In the genomic region with DNA sequence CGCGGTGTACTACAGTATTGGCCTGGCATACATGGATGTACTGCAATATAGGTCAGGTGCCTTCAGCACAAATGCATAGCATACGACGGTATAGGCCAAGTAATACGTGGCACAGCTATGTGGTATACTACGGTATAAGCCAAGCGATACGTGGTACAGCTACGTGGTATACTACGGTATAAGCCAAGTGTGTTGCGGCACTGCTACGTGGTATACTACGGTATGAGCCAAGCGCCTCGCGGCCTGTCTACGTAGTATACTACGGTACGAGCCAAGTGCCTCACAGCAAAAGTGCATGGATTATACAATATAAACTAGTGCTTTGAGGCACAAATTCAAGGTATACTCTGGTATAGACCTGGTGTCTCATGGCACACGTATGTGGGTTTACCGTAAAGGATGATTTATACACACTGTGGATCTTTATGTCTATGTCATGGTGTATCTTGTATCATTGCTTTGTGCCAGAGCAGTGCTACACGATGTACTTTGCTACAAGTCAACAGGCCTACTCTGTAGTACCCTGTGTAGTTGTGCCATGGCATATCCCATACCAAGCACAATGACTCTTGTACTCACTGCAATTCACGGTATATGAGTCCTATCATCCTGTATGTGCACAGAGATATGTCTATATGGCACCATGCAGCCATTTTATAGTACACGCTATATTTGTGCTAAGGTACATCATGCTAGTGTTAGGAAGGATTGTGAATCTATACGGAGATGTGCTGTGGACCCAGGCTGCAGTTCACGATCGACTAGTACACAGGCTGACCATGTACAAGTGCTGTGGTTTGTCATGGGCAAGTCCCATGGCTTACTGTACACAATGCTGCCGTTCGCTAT, we compare ENCODE assay signal across 9 mouse cellular contexts.
DNase-seq lines count a peak whose midpoint lies in the region; ATAC-seq and TF ChIP-seq lines count a peak whose summit lies in the region.
"Had no signal": no experiment of that assay in that cellular context is flagged by ENCODE, and none has a peak within 500 bp of the region (broad histone marks: within the 10 kb centered on the region; RNA-seq: fewer than 3 reads in every experiment).

No protein-coding gene starts in this region.

- peaks cover 37% of the 10 kb centered on the region for H3K9me3 ChIP-seq in heart, embryonic 14.5 days (ENCODE audit: control insufficient read depth, low read length)
- H3K9me3 ChIP-seq in embryonic facial prominence, embryonic 12.5 days, result peaks cover 47% of the 10 kb centered on the region
- H3K9me3 ChIP-seq in intestine, postnatal 0 days (ENCODE audit: control insufficient read depth), result no peaks in the 10 kb centered on the region
- peaks cover 16% of the 10 kb centered on the region; the same call in 1 of the 2 replicates for H3K9me3 ChIP-seq in midbrain, postnatal 0 days (ENCODE audit: low read length)

- H3K9ac ChIP-seq in heart, embryonic 14.5 days (ENCODE audit: low read length), result 0 out of 2 replicates have a peak overlapping the region, but pooled peaks have one; percentile 18
- no peak overlapping the region for H3K9ac ChIP-seq in embryonic facial prominence, embryonic 12.5 days
- no peak overlapping the region for H3K9ac ChIP-seq in intestine, postnatal 0 days (ENCODE audit: low read depth, low read length)
- H3K9ac ChIP-seq in midbrain, postnatal 0 days (replicated peaks; ENCODE audit: low read length, poor library complexity, severe bottlenecking), result no peak overlapping the region

- peaks cover 3% of the 10 kb centered on the region; the same call in 1 of the 2 replicates for H3K27me3 ChIP-seq in heart, embryonic 14.5 days (ENCODE audit: control insufficient read depth, insufficient read depth, low read length)
- no peaks in the 10 kb centered on the region for H3K27me3 ChIP-seq in embryonic facial prominence, embryonic 12.5 days
- no peaks in the 10 kb centered on the region for H3K27me3 ChIP-seq in intestine, postnatal 0 days (replicated peaks; ENCODE audit: control insufficient read depth, insufficient read depth, low read length)
- 0 out of 2 replicates have a peak, but pooled peaks cover 3% of the 10 kb centered on the region for H3K27me3 ChIP-seq in midbrain, postnatal 0 days (ENCODE audit: insufficient read depth, low read length)

- DNase-seq in heart, adult 9 months (ENCODE audit: low spot score in 2 of 2), result no peak
- no peak for DNase-seq in midbrain, postnatal 0 days (ENCODE audit: low spot score)
- DNase-seq in right cerebral cortex, postnatal 14 days, result no peak
- DNase-seq in thymus, postnatal 10 days (ENCODE audit: low spot score in 2 of 2), result no peak
- DNase-seq: cerebellum, adult 11-12 months had no signal

- H3K27ac ChIP-seq in heart, embryonic 14.5 days (replicated peaks in 1 of 2; ENCODE audit: control insufficient read depth in 1 of 2, insufficient read depth in 1 of 2, low read depth in 2 of 2, low read length in 2 of 2), result no peak overlapping the region
- no peak overlapping the region for H3K27ac ChIP-seq in embryonic facial prominence, embryonic 12.5 days
- H3K27ac ChIP-seq in intestine, postnatal 0 days (ENCODE audit: low read depth, low read length), result no peak overlapping the region
- no peak overlapping the region for H3K27ac ChIP-seq in midbrain, postnatal 0 days (ENCODE audit: low read depth, low read length)

- WGBS in heart, embryonic 14.5 days, result 56% methylated on average over 29 of the region's 29 CpGs
- 57% methylated on average over 29 of the region's 29 CpGs for WGBS in embryonic facial prominence, embryonic 12.5 days
- WGBS in intestine, postnatal 0 days, result 70% methylated on average over 29 of the region's 29 CpGs
- 65% methylated on average over 29 of the region's 29 CpGs for WGBS in midbrain, postnatal 0 days

- H3K4me1 ChIP-seq in heart, embryonic 14.5 days (ENCODE audit: control insufficient read depth in 2 of 2, insufficient read depth in 2 of 2, low read length in 2 of 2), result peaks cover 6 to 7% of the 10 kb centered on the region in 2 experiments; a peak in 2 of 4 replicates
- H3K4me1 ChIP-seq in embryonic facial prominence, embryonic 12.5 days, result peaks cover 14% of the 10 kb centered on the region; the same call in 1 of the 2 replicates
- H3K4me1 ChIP-seq in intestine, postnatal 0 days (replicated peaks; ENCODE audit: control insufficient read depth, insufficient read depth, low read length), result peaks cover 10% of the 10 kb centered on the region; the same call in 1 of the 2 replicates
- H3K4me1 ChIP-seq in midbrain, postnatal 0 days (ENCODE audit: insufficient read depth, low read length), result no peaks in the 10 kb centered on the region

- H3K4me2 ChIP-seq in heart, embryonic 14.5 days (ENCODE audit: low read length), result peak overlapping the region; percentile 59
- peak overlapping the region; percentile 45 for H3K4me2 ChIP-seq in embryonic facial prominence, embryonic 12.5 days (replicated peaks)
- peak overlapping the region; percentile 49 for H3K4me2 ChIP-seq in intestine, postnatal 0 days (replicated peaks; ENCODE audit: low read depth)
- H3K4me2 ChIP-seq in midbrain, postnatal 0 days (ENCODE audit: low read depth, low read length, poor library complexity, severe bottlenecking), result peak overlapping the region; percentile 42

- H3K36me3 ChIP-seq in heart, embryonic 14.5 days (ENCODE audit: control insufficient read depth, insufficient read depth, low read length), result no peaks in the 10 kb centered on the region
- no peaks in the 10 kb centered on the region for H3K36me3 ChIP-seq in embryonic facial prominence, embryonic 12.5 days
- no peaks in the 10 kb centered on the region for H3K36me3 ChIP-seq in intestine, postnatal 0 days (ENCODE audit: control insufficient read depth, insufficient read depth)
- no peaks in the 10 kb centered on the region for H3K36me3 ChIP-seq in midbrain, postnatal 0 days (ENCODE audit: insufficient read depth, low read length)

- peak; percentile 56; the same call in 1 of the 2 replicates for ATAC-seq in heart, embryonic 14.5 days (ENCODE audit: insufficient number of reproducible peaks, insufficient read depth, low FRiP score, low read depth)
- peak; percentile 58 for ATAC-seq in embryonic facial prominence, embryonic 12.5 days (ENCODE audit: insufficient number of reproducible peaks, insufficient read depth, low FRiP score, low TSS enrichment)
- ATAC-seq in intestine, postnatal 0 days, result no peak
- ATAC-seq in midbrain, postnatal 0 days (ENCODE audit: low FRiP score), result no peak
- ATAC-seq in inflammation-experienced regulatory T-cells, adult 6 months, result no peak

- H3K4me3 ChIP-seq in heart, embryonic 14.5 days (ENCODE audit: control insufficient read depth in 1 of 2, insufficient read depth in 1 of 2, low read depth in 1 of 2, low read length in 2 of 2), result peak overlapping the region; percentile 33 to 37
- H3K4me3 ChIP-seq in embryonic facial prominence, embryonic 12.5 days, result peak overlapping the region; percentile 22
- no peak overlapping the region for H3K4me3 ChIP-seq in intestine, postnatal 0 days (ENCODE audit: low read depth, low read length)
- H3K4me3 ChIP-seq in midbrain, postnatal 0 days (ENCODE audit: low read depth, low read length), result peak overlapping the region; percentile 20

- TF ChIP-seq CTCF in intestine, postnatal 0 days (IDR thresholded peaks at IDR 0.05; ENCODE audit: low read depth), result no peak
- no peak for TF ChIP-seq CTCF in midbrain, postnatal 0 days (IDR thresholded peaks at IDR 0.05)

Comparison
In these comparisons a context has a peak if more than half of its experiments do, and no peak if none do; other contexts are left out.
1. ATAC-seq: peak in heart, embryonic 14.5 days (single experiment) and embryonic facial prominence, embryonic 12.5 days (single experiment); none in intestine, postnatal 0 days (single experiment), midbrain, postnatal 0 days (single experiment) and inflammation-experienced regulatory T-cells, adult 6 months (single experiment).
2. Peak in every context shown above with its lines, with median percentiles within 50 percentile points of each other: H3K4me2 ChIP-seq.